In the genomic region with DNA sequence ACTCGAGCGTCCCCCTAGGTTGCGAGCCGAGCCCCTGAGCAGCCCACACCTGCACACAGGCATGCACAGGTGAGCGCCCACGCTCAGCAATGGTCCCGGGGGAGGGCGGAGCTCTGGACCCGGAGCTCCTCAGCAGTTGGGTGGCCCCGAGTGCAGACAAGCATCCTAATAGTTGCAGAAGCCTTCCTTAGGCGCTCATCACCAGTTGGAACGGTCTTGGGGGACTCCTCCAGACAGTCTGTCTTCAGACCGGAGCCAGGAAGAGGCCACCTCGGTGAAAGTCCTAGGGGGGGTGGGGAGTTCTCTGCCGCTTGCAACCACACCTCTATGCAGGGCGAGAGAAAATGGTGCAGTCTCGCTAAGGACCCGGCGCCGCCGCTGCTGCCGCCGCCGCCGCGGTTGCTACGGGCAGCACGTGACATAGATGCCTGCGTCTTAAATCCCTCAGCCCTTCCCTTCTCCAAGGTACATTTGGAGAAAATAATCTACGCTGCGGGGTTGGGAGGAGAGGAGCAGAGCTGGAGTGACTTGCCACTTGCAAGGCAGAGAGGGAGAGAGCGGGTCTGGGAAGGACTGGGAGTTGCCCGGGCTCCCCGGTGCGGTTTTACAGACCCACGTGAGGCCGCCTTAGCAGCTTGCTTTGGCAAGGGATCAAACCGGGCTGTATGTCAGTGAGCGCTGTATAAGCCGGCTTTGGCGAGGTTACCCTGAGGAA, we compare ENCODE assay signal across 9 mouse cellular contexts.
DNase-seq lines count a peak whose midpoint lies in the region; ATAC-seq and TF ChIP-seq lines count a peak whose summit lies in the region.
"Had no signal": no experiment of that assay in that cellular context is flagged by ENCODE, and none has a peak within 500 bp of the region (broad histone marks: within the 10 kb centered on the region; RNA-seq: fewer than 3 reads in every experiment).

No protein-coding gene starts in this region.

- DNase-seq in adrenal gland, postnatal 10 days, result peak; percentile 68
- peak; percentile 71 for DNase-seq in embryo, embryonic 9.5 days (ENCODE audit: extremely low spot score)
- DNase-seq in kidney, adult 2 months, result peak; percentile 62
- DNase-seq in limb, embryonic 11.5 days (ENCODE audit: low spot score), result peak; percentile 76
- no peak for DNase-seq in spleen, adult 18-20 months

- peak overlapping the region; percentile 51 for H3K4me3 ChIP-seq in kidney, adult 2 months (ENCODE audit: insufficient read depth, low read depth, low read length)
- peak overlapping the region; percentile 60 for H3K4me3 ChIP-seq in limb, embryonic 11.5 days (ENCODE audit: low read depth, low read length)
- peak overlapping the region; percentile 46 for H3K4me3 ChIP-seq in midbrain, embryonic 12.5 days
- peak overlapping the region; percentile 58 for H3K4me3 ChIP-seq in stomach, embryonic 15.5 days (replicated peaks)

- under 1% methylated on average over 41 of the region's 41 CpGs for WGBS in kidney, adult 2 months
- WGBS in limb, embryonic 11.5 days, result 0% methylated on average over 41 of the region's 41 CpGs
- WGBS in midbrain, embryonic 12.5 days, result under 1% methylated on average over 41 of the region's 41 CpGs
- WGBS in stomach, embryonic 15.5 days, result under 1% methylated on average over 41 of the region's 41 CpGs

- no peaks in the 10 kb centered on the region for H3K9me3 ChIP-seq in limb, embryonic 11.5 days (ENCODE audit: control insufficient read depth, low read length)
- no peaks in the 10 kb centered on the region for H3K9me3 ChIP-seq in midbrain, embryonic 12.5 days
- no peaks in the 10 kb centered on the region for H3K9me3 ChIP-seq in stomach, embryonic 15.5 days

- TF ChIP-seq CTCF in kidney, adult 2 months (conservative IDR thresholded peaks at IDR 0.05; ENCODE audit: insufficient read depth, insufficient read length, low read depth, low read length), result no peak

- peak overlapping the region; percentile 34 for H3K9ac ChIP-seq in limb, embryonic 11.5 days (ENCODE audit: low read length)
- H3K9ac ChIP-seq in midbrain, embryonic 12.5 days (replicated peaks), result peak overlapping the region; percentile 62
- H3K9ac ChIP-seq in stomach, embryonic 15.5 days, result 0 out of 2 replicates have a peak overlapping the region, but pooled peaks have one; percentile 19

- ATAC-seq in granulocyte monocyte progenitor cell, adult 5-6 weeks (replicated peaks; ENCODE audit: poor library complexity, severe bottlenecking), result peak; percentile 76
- peak; percentile 77 for ATAC-seq in limb, embryonic 11.5 days (ENCODE audit: insufficient number of reproducible peaks, low FRiP score, low TSS enrichment, low read depth)
- ATAC-seq in midbrain, embryonic 12.5 days (ENCODE audit: low FRiP score, low read depth), result peak; percentile 88
- ATAC-seq in stomach, embryonic 15.5 days (ENCODE audit: insufficient read depth, low FRiP score, low read depth), result peak; percentile 86

- no peak for TF ChIP-seq POLR2A in kidney, adult 2 months (IDR thresholded peaks at IDR 0.05; ENCODE audit: low read depth, low read length)

- peak overlapping the region; percentile 100 for H3K4me2 ChIP-seq in limb, embryonic 11.5 days (ENCODE audit: low read depth, severe bottlenecking)
- peak overlapping the region; percentile 95 for H3K4me2 ChIP-seq in midbrain, embryonic 12.5 days (replicated peaks)
- peak overlapping the region; percentile 99 for H3K4me2 ChIP-seq in stomach, embryonic 15.5 days

- H3K27ac ChIP-seq in kidney, adult 2 months (ENCODE audit: insufficient read depth, low read depth, low read length), result no peak overlapping the region
- no peak overlapping the region for H3K27ac ChIP-seq in limb, embryonic 11.5 days (replicated peaks; ENCODE audit: low read depth, low read length)
- H3K27ac ChIP-seq in midbrain, embryonic 12.5 days (replicated peaks), result peak overlapping the region; percentile 39; the same call in 1 of the 2 replicates
- no peak overlapping the region for H3K27ac ChIP-seq in stomach, embryonic 15.5 days
- H3K27ac ChIP-seq: macrophage had no signal

- 0 out of 2 replicates have a peak, but pooled peaks cover 3% of the 10 kb centered on the region for H3K27me3 ChIP-seq in kidney, adult 2 months (replicated peaks; ENCODE audit: control insufficient read depth, insufficient read depth, low read length)
- H3K27me3 ChIP-seq in limb, embryonic 11.5 days (ENCODE audit: control insufficient read depth, insufficient read depth, low read length), result peaks cover 10% of the 10 kb centered on the region; the same call in 1 of the 2 replicates
- peaks cover 18% of the 10 kb centered on the region; the same call in 1 of the 2 replicates for H3K27me3 ChIP-seq in midbrain, embryonic 12.5 days
- H3K27me3 ChIP-seq in stomach, embryonic 15.5 days (replicated peaks), result no peaks in the 10 kb centered on the region

- H3K36me3 ChIP-seq in kidney, adult 2 months (ENCODE audit: control insufficient read depth, insufficient read depth, low read length), result no peaks in the 10 kb centered on the region
- H3K36me3 ChIP-seq in limb, embryonic 11.5 days (ENCODE audit: control insufficient read depth, insufficient read depth, low read length), result no peaks in the 10 kb centered on the region
- no peaks in the 10 kb centered on the region for H3K36me3 ChIP-seq in midbrain, embryonic 12.5 days
- no peaks in the 10 kb centered on the region for H3K36me3 ChIP-seq in stomach, embryonic 15.5 days

- H3K4me1 ChIP-seq in kidney, adult 2 months (ENCODE audit: control insufficient read depth, insufficient read depth, low read length), result no peaks in the 10 kb centered on the region
- H3K4me1 ChIP-seq in limb, embryonic 11.5 days (ENCODE audit: control insufficient read depth, insufficient read depth, low read length), result no peaks in the 10 kb centered on the region
- H3K4me1 ChIP-seq in midbrain, embryonic 12.5 days, result peaks cover 15% of the 10 kb centered on the region; the same call in 1 of the 2 replicates
- H3K4me1 ChIP-seq in stomach, embryonic 15.5 days, result no peaks in the 10 kb centered on the region

Comparison
In these comparisons a context has a peak if more than half of its experiments do, and no peak if none do; other contexts are left out.
1. DNase-seq: peak in adrenal gland, postnatal 10 days (single experiment), embryo, embryonic 9.5 days (single experiment), kidney, adult 2 months (single experiment) and limb, embryonic 11.5 days (single experiment); none in spleen, adult 18-20 months (0 of 2).
2. Peak in every context shown above with its lines, with median percentiles within 50 percentile points of each other: ATAC-seq, H3K4me3 ChIP-seq, H3K4me2 ChIP-seq and H3K9ac ChIP-seq.